Mouse (Mus musculus) left cerebral cortex, postnatal 14 days (tissue): ENCODE data around the gene Helb. TPM values are rescaled to one million over a fixed set of nuclear protein-coding genes. Genes with fewer than 3 reads are reported as not detected.

Source experiments
- total RNA-seq, 2 experiments: library from RNA; stranded (reverse); gene quantifications; 2 replicates each; pipeline ENCODE4 v1.2.3; 2021

Helb gene
- total RNA-seq, 2 experiments from 2014 or later = 3.1 to 3.7 TPM

Other genes with a start within 250 kb of the Helb start
- gene Tmbim4, start 88.6 kb upstream of the Helb start, total RNA-seq = 10 to 100 TPM; 60.3 to 63.5 TPM
- gene Irak3, start 89.1 kb upstream of the Helb start, total RNA-seq = under 1 TPM; 0.27 to 0.72 TPM
- 10 to 100 TPM; 14.2 to 15.8 TPM for gene Llph, start 114.1 kb upstream of the Helb start, total RNA-seq